Mouse (Mus musculus): ENCODE data around the gene Fry.

The Fry gene

DNA sequence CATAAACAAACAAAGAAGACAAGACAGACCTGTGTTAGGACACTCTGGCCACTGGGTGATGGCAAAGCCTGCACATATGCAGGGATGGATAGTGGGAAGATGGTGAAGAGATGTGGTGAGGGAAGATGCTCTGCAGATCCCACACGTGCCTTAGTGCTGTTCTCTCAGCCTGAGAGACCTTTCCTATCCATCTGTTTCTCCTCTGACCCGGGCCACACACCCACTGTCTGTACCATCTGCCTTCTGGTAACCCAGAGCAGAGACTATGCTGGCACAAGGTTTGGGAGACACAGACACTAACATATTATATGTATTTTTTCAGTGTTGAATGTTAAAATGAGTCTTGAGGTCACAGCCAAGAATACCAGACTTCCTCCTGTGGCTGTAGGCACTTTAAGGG is 183.7 kb downstream of the Fry start:
- CTCF ChIA-PET, result interaction anchor here in 1 of 4 experiments (1.0 kb wide), 1 partner anchor 16 kb away, joined by 3 read pairs; no protein-coding TSS in a partner anchor

DNA sequence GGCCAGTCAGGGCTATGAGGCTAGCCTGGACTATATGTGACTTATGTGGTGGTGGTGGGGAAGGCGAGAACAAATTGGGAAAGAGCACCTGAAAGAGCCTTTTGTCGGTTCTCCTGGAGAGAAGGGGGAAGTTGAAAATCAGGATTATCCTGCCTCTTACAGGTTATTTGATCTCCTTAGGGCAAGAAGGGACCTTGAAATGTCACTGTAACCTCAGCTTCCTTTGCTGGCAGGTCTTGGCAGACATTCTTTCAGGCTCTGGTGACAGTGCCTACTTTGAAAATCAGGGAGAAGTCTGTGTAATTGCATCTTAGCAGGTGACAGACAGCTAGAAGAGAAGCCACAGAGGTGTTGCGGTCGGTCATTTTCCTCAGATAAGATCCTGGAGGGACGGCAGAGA is 184.6 kb downstream of the Fry start:
- ChIA-PET POLR2A (interaction anchor here in 1 of 4 experiments (0.7 kb wide), 1 partner anchor 82 kb away, joined by 3 read pairs; no protein-coding TSS in a partner anchor), CTCF (interaction anchor here in 2 of 4 experiments (0.6 to 1.0 kb wide), 2 partner anchors 15 to 30 kb away, joined by 3 read pairs; no protein-coding TSS in a partner anchor)

More for the DNA sequence above, 183.7 kb downstream of the Fry start:
- POLR2A ChIA-PET, result no interaction called here

DNA sequence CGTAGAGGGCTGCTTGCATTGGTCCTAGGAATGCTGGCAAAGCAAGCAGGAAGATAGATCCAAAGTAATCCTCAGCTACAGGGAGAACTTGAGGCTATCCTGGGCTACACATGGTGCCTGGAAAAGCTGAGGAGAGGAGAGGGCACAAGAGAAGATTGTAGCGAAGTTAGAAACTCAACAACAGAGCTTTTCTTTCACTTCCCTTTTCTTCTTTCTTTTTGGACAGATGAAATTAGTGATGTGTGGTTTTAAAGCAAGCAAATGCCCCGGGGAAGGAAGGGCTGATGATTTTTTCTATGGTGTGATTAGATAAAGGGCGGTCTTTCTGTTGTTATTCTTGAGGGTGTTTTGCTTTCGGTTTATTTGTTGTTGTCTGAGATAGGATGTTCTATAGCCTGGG is 188.1 kb downstream of the Fry start:
- ChIA-PET POLR2A (interaction anchor here in 1 of 4 experiments (1.1 kb wide), 1 partner anchor 11 kb away, joined by 4 read pairs; no protein-coding TSS in a partner anchor), CTCF (no interaction called here)

DNA sequence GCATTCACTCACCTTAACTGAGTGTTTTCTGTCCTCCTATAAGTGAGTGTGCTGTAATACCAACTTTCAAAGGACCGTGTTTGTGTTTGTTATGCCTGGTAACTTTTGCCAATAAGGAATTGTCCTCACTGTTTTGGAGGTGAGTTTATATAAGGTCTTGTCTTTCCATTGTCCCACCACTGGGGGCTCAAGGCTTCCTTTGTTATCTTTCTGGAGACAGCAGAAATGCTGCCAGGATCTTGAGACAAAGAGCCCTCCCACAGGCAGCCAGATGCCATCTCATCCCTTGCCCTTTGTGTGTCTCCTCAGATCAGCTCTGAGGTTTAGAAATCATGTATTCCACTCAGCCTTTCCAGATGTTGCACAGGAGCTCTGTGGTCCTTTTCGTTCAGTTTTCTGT is 194.8 kb downstream of the Fry start:
- ChIA-PET CTCF (interaction anchor here in 3 of 4 experiments (0.6 to 0.7 kb wide), 3 partner anchors 9 to 59 kb away, joined by 3 to 6 read pairs (median 6); no protein-coding TSS in a partner anchor), POLR2A (no interaction called here)

DNA sequence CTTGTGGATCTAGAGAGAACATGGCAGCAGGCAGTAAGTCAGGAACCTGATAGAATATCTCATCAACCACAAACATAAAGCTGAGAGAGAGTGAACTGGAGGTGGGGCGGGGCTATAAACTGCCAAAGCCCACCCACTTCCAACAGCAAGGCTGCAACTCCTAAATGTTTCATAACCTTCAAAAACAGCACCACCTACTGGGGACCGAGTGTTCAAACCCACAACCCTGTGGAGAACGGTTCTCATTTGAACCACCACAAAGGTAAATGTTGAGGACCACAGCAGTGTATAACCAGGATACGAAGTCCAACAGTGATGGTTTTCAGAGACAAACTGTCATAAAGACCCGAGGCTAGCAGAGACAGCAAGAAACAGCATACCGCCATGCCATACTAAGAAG is 196.1 kb downstream of the Fry start:
- ChIA-PET CTCF (no interaction called here), POLR2A (interaction anchor here in 1 of 4 experiments (1.1 kb wide), 1 partner anchor 10 kb away, joined by 3 read pairs; no protein-coding TSS in a partner anchor)

DNA sequence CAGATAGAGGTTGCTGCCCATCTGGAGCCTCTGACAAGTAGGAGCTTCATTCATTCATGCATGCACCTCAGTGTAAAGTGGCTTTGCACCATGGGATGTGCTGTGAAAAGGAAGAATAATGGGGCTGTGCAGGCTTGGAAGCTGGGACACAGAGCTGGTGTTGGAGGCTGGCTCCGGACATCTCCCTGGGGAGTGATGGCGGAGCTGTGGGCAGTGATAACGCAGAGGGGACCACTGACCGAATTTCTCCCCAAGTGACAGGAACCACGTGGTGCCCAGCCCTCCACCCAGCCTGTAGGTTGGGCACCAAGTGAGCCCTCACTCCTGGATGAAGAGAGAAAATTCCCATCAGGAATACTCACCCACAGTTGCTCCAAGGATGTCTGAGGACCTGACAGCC is 207.0 kb downstream of the Fry start:
- ChIA-PET POLR2A (no interaction called here), CTCF (no interaction called here)

DNA sequence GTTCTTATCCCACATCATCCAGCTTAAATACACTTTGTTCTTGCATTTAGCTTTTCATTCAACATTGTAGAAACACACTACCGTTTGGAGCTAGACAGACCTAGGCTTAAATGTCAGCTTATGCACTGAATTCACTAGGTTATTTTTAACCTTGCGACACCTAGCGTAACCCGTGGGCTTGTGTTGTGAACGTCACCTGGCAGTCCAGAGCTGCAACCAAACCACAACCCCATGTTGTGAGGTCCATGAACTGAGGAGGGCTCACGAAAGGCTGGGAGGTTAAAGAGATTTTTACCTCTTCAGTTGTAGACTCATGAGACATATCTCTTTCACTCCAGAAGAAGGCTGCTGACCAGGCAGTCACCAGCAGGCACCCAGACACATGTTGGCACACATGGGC is 210.2 kb downstream of the Fry start:
- ChIA-PET POLR2A (interaction anchor here in 1 of 4 experiments (0.5 kb wide), 1 partner anchor 108 kb away, joined by 3 read pairs; no protein-coding TSS in a partner anchor), CTCF (interaction anchor here in 2 of 4 experiments (0.6 to 1.3 kb wide), 2 partner anchors 13 to 94 kb away, joined by 4 read pairs; no protein-coding TSS in a partner anchor)

DNA sequence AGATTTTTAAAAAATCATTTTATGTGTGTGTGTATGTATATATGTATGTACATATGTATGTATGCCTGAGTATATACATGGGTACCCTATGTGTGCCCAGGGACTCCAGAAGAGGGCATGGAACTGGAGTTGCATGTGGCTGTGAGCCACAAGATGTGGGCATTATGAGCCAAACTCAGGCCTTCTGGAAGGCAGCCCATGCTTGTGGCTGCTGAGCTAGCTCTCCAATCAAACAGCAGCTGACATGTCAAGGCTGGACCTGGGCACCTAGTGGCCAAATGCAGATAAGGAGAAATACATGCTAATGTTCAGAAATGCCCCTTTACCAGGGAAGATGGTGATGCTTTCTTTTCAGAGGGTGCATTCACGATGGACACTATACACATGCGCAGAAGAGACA is 213.4 kb downstream of the Fry start:
- CTCF ChIA-PET, result interaction anchor here in 1 of 4 experiments (1.3 kb wide), 1 partner anchor 62 kb away, joined by 3 read pairs; no protein-coding TSS in a partner anchor
- POLR2A ChIA-PET, result no interaction called here

DNA sequence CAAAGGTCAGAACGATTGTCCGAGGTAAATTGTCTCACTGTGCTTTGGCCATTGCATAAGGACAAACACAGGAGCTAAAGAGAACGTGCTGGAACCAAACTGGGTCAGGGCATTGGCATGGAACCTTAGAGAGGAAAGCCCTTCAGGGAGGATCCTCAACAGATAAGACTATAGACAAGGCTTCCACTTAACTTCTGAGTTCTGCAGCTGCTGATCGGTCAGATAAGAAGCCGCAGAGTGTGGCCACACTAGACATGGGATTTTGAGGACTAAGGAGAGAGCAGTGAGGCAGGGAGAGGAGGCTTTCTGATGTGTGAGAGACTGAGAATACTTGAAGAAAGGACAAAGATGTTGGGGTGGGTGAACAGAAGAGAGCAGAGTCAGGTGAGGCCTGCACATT is 214.4 kb downstream of the Fry start:
- CTCF ChIA-PET, result no interaction called here
- POLR2A ChIA-PET, result interaction anchor here in 1 of 4 experiments (0.9 kb wide), 1 partner anchor 190 kb away, joined by 3 read pairs; the partner anchor contains the start of gene Brca2

DNA sequence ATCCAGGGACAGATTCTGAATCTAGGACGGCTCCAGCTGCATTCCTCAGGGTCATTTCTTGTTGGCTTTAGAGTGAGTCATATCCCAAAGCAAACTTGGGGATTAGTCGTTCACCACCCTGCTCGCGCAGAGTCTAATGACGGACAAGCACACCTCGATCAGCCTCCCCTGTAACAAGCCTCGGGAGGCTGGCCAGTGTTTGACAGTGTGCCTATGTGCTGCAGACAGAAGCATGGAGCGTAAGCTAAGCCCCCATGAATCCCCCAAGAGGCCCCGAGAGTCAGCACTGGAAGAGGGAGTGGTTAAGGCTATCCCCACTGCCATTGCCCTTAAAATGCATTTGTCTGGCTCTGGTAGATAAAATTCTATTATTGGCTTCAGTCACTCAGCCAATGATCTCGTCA is 214.9 kb downstream of the Fry start:
- ChIA-PET POLR2A (interaction anchor here in 1 of 4 experiments (0.7 kb wide), 1 partner anchor 332 kb away, joined by 3 read pairs; no protein-coding TSS in a partner anchor), CTCF (no interaction called here)

DNA sequence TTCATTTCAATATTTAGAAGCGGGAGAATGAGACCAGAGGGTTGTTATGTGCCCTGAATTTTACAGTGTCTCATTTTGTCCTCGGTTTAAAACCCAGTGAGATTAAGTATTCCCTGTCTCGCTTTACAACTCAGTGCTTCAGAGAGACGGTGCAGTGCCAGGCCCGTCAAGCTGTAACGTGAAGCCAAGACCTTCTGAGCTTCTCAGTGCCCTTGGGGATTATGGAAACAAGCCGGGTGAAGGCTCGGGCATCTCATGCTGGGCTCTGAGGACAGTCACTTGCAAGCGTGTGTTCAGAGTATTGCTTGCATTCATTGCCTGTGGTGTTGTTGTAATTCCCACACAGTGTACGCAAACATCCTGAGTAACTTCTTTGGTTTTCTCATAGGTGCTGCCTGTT is 218.0 kb downstream of the Fry start:
- POLR2A ChIA-PET, result interaction anchor here in 1 of 4 experiments (0.6 kb wide), 1 partner anchor 10 kb away, joined by 4 read pairs; no protein-coding TSS in a partner anchor

DNA sequence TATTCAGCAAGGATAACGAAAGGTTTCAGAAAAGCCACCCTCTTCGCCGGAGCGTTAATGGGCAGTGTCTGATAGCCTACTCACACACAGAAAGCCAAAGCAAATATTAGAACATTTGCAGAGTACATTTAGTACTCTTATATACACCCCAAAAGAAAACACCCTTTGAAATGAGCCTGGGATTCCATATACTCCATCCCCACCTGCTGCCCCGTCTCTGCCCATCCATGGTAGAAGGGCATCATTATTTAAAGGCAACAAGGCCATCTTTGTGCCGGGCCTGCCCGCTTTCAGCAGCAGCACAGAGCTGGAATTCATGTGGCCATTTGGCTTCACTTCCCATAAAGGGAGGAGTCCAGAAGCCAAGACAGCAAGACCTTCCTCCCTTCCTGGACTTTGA is 219.3 kb downstream of the Fry start:
- ChIA-PET POLR2A (no interaction called here), CTCF (no interaction called here)

More for the DNA sequence above, 218.0 kb downstream of the Fry start:
- CTCF ChIA-PET, result no interaction called here

DNA sequence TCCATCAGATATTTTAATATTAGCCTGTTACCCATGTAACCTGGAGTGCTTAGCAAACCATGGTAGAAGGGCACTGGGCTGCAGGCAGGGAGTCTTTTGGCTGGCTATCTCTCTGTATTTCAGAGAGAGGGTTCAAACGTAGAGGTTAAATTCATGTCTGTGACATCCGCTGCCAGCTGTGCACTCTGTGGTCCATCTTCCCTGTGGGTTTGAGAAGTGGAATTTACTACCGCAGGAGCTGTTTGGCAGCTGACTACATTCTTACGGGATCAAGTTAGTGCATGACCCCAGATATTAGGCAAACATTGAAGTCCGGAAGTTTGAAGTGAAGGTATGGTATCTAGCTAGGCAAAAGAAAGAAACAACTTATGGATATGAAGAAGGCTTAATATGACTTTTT is 222.5 kb downstream of the Fry start:
- POLR2A ChIA-PET, result no interaction called here
- CTCF ChIA-PET, result interaction anchor here in 1 of 4 experiments (0.6 kb wide), 2 partner anchors 88 to 493 kb away, joined by 3 read pairs; no protein-coding TSS in a partner anchor

DNA sequence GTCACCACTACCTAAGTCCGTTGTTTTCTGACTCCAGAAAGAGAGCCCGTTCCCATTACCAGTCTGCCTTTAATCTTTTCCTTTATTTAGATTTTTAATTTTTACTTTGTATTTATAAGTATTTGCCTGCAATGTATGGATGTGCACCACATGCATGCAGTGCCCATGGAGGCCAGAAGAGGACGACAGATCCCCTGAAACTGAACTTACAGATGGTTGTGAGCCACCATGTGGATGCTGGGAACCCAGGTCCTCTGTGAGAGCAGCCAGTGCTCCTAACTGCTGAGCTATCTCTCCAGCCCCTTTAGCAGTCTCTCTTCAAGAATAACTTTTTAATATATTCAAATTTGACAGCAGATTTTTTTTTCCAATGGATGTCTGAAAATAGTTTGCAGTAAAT is 223.7 kb downstream of the Fry start:
- CTCF ChIA-PET, result interaction anchor here in 2 of 4 experiments (0.7 to 1.1 kb wide), 3 partner anchors 60 to 138 kb away, joined by 3 to 5 read pairs (median 4); no protein-coding TSS in a partner anchor

DNA sequence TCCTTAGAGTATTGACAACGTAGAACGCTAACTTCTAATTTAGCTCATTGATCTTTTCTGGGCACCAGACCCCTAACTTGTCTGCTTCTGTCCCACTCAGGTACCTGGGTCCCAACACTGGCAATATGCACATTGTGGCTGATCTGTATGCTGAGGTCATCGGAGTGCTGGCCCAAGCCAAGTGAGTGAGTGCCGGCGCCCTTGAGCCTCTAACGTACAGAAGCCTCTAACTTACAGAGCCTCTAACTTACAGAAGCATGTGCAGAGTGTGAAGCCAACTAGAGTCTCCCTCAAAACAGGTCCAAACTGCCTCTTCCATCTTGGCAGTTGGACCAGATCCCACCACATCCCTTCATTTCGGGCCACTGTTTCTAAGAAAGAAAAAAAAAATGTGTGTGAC is 227.5 kb downstream of the Fry start:
- CTCF ChIA-PET, result interaction anchor here in 1 of 4 experiments (1.3 kb wide), 1 partner anchor 15 kb away, joined by 3 read pairs; no protein-coding TSS in a partner anchor
- POLR2A ChIA-PET, result interaction anchor here in 3 of 4 experiments (0.6 to 0.7 kb wide), 3 partner anchors 10 to 375 kb away, joined by 3 to 4 read pairs (median 3); no protein-coding TSS in a partner anchor

More for the DNA sequence above, 223.7 kb downstream of the Fry start:
- POLR2A ChIA-PET, result no interaction called here

DNA sequence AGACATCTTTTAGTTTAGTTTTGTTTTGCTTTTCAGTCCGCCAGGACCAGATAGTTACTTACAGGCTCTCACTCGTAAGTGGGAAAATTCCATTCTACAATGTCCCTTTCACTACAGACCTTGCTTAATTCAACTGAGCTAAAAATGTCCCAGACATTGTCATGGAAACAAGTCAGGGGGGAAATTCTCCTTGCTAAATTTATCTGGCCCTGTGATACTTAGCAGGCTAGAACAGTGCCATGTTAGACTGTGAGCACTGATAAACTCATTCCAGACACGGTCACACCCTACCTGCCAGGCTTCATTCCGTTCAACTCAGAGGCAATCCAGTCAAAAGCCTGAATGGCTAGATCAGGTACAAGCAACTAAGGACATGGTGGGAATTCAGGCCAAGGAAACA is 227.9 kb downstream of the Fry start:
- ChIA-PET CTCF (interaction anchor here in 1 of 4 experiments (0.5 to 1.3 kb wide), 2 partner anchors 15 to 164 kb away, joined by 3 read pairs; no protein-coding TSS in a partner anchor), POLR2A (interaction anchor here in 3 of 4 experiments (0.6 to 0.7 kb wide), 4 partner anchors 10 to 375 kb away, joined by 3 to 4 read pairs (median 3); no protein-coding TSS in a partner anchor)

DNA sequence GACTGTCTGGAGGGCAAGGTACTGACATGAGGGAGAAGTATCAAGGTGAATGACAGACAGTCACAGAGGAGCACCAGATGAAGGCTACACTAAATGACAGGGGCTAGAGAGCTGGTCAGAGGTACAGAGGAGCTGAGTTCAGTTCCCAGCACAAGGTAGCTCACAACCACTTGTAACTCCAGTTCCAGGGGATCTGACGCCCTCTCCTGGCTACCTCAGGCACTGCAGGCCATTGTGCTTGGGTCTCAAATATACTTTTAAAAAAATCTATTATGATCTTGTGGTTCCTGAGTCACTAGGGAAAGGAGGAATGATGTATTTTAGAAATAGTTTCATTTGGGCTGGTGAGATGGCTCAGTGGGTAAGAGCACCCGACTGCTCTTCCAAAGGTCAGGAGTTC is 229.4 kb downstream of the Fry start:
- CTCF ChIA-PET, result interaction anchor here in 1 of 4 experiments (0.9 kb wide), 1 partner anchor 180 kb away, joined by 3 read pairs; no protein-coding TSS in a partner anchor
- POLR2A ChIA-PET, result interaction anchor here in 1 of 4 experiments (0.8 kb wide), 1 partner anchor 92 kb away, joined by 5 read pairs; no protein-coding TSS in a partner anchor

DNA sequence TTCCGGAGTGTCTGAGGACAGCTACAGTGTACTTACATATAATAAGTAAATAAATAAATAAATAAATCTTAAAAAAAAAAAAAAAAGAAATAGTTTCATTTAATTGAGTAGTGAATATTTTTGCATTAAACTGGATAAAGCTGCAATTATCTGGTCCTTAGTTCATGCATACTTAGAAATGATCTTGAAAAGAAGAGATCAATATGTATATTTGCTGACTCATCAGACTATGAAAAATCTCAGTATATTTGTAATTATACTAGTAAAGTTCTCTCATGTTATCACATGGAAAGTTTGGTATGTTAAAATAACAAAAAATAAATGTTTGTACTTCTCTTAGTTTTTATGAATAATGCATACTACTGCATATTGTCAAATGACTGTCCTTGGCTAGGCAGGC is 229.9 kb downstream of the Fry start:
- CTCF ChIA-PET, result interaction anchor here in 3 of 4 experiments (0.6 to 0.9 kb wide), 3 partner anchors 78 to 180 kb away, joined by 3 to 4 read pairs (median 3); no protein-coding TSS in a partner anchor
- POLR2A ChIA-PET, result interaction anchor here in 1 of 4 experiments (0.8 kb wide), 1 partner anchor 91 kb away, joined by 5 read pairs; no protein-coding TSS in a partner anchor

DNA sequence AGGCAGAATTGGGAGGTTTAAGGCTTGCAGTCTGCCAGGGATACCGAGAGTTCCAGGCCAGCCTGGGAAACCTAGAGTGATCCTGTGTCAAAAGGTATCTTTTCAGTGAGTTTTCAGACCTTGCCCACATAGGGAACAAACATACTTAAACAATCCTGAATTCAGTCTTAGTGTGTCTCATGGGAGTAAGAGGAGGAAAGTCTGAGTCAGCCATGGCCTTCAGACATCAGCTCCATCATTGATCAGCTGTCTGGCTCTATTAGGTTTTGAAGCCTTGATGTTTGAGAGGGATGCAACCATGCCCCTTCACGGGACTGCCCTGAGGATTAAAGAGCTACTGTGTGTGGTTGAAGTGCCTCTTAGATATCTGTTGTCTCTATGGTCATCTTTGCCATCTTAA is 232.7 kb downstream of the Fry start:
- ChIA-PET CTCF (no interaction called here), POLR2A (interaction anchor here in 1 of 4 experiments (0.5 to 0.6 kb wide), 2 partner anchors 30 to 155 kb away, joined by 4 to 6 read pairs; no protein-coding TSS in a partner anchor)

DNA sequence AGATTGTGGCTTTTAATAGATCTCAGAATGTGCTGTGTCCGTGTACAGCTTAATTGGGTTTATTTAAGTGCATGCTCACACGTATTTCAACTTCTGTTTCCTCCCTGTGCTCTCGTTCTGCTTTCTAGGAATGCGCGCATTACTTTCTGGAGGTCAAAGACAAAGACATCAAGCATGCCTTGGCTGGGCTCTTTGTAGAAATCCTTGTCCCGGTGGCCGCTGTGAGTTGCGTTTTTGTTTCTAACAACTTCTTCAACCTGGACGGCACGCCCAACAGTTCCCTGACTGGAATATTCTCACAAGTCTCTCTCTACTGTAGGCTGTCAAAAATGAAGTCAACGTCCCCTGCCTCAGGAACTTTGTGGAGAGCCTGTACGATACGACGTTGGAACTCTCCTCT is 240.2 kb downstream of the Fry start:
- CTCF ChIA-PET, result no interaction called here
- POLR2A ChIA-PET, result no interaction called here

Measured in embryonic stem cell, embryonic (primary cell).